Mouse (Mus musculus): ENCODE measurements around the gene Rab3gap1. TPM values are rescaled to one million over a fixed set of nuclear protein-coding genes. Genes with fewer than 3 reads are reported as not detected.

The Rab3gap1 gene
- total and polyA plus RNA-seq, 3 experiments = 25.8 to 62.3 (median 45.5) TPM

DNA sequence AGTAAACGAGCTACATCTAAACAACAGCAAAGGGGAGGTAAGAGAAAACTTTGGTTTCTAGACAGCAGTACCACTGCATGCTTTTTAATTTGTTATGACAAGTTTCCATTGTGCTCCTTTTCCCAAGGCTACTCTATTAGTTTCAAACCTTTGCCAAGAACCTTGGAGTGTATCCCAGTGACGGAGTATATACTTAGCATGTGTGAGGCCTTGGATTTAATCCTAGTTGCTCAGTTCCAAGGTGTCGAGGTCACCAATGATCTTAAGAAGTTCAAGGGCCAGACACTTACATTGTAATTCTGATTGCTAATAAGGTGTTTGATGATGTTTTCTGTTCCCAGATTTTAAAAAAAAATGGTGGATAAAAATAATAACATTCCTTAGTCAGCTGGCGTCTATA is 44.5 kb downstream of the Rab3gap1 start:
- Histone ChIP-seq H3K9me3 (replicated peaks; ENCODE audit: insufficient read depth, low read length) (no peaks in the 10 kb centered on the region), H3K9ac (ENCODE audit: control insufficient read depth, low read depth, low read length, poor library complexity, severe bottlenecking) (no peak overlapping the region), H3K36me3 (ENCODE audit: control insufficient read depth in 1 of 2, insufficient read depth in 2 of 2, low read length in 2 of 2) (peaks cover 0 to 12% of the 10 kb centered on the region in 2 experiments; a peak in 2 of 4 replicates), H3K4me1 (ENCODE audit: control insufficient read depth in 1 of 2, insufficient read depth in 2 of 2, low read length in 2 of 2) (no peaks in the 10 kb centered on the region), H3K4me3 (ENCODE audit: control insufficient read depth in 1 of 2, insufficient read depth in 1 of 2, low read depth in 2 of 2, low read length in 2 of 2) (no peak overlapping the region), H3K27ac (ENCODE audit: control insufficient read depth, low read depth, low read length) (no peak overlapping the region), H3K27me3 (ENCODE audit: control insufficient read depth in 1 of 2, insufficient read depth in 2 of 2, low read length in 2 of 2) (no peaks in the 10 kb centered on the region), H3K79me2 (ENCODE audit: control insufficient read depth, insufficient read depth, low read length, poor library complexity) (no peaks in the 10 kb centered on the region)
- DNase-seq (ENCODE audit: low read depth, low spot score) = no peak
- TF ChIP-seq MXI1 (IDR thresholded peaks at IDR 0.05; ENCODE audit: low read depth, low read length) (no peak), TAL1 (IDR thresholded peaks at IDR 0.05; ENCODE audit: low read length) (no peak), ETS1 (IDR thresholded peaks at IDR 0.05; ENCODE audit: low read depth, low read length) (no peak), CHD2 (IDR thresholded peaks at IDR 0.05; ENCODE audit: low read length) (no peak), MAFK (IDR thresholded peaks at IDR 0.05; ENCODE audit: borderline replicate concordance, low read depth, low read length) (no peak), USF1 (IDR thresholded peaks at IDR 0.05; ENCODE audit: low read depth, low read length) (no peak), ZNF384 (IDR thresholded peaks at IDR 0.05; ENCODE audit: low read depth, low read length) (no peak)

DNA sequence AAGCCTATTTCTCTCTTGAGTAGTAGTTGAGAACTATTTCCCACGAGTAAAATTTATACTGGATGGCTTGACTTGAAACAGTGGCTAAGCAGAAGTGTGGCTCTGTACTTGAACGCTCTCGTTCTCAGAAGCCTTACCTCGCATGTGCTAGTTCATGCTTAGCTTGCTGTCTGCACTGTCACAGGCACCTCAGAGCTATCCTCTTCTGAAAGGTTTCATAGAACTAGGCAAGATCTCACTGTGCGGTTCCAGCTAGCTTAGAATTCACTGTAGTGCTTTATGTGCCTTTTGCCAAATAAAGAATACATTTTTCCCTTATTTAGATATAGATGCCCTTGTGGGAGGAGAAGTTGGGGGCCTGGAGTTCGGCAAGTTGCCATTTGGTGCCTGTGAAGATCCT is 46.7 kb downstream of the Rab3gap1 start:
- Histone ChIP-seq H3K27me3 (ENCODE audit: control insufficient read depth in 1 of 2, insufficient read depth in 2 of 2, low read length in 2 of 2) (no peaks in the 10 kb centered on the region), H3K79me2 (ENCODE audit: control insufficient read depth, insufficient read depth, low read length, poor library complexity) (no peaks in the 10 kb centered on the region), H3K9ac (ENCODE audit: control insufficient read depth, low read depth, low read length, poor library complexity, severe bottlenecking) (no peak overlapping the region), H3K4me3 (ENCODE audit: control insufficient read depth in 1 of 2, insufficient read depth in 1 of 2, low read depth in 2 of 2, low read length in 2 of 2) (no peak overlapping the region), H3K4me1 (ENCODE audit: control insufficient read depth in 1 of 2, insufficient read depth in 2 of 2, low read length in 2 of 2) (no peaks in the 10 kb centered on the region), H3K9me3 (replicated peaks; ENCODE audit: insufficient read depth, low read length) (no peaks in the 10 kb centered on the region), H3K27ac (ENCODE audit: control insufficient read depth, low read depth, low read length) (no peak overlapping the region), H3K36me3 (ENCODE audit: control insufficient read depth in 1 of 2, insufficient read depth in 2 of 2, low read length in 2 of 2) (peaks cover 0 to 11% of the 10 kb centered on the region in 2 experiments; a peak in 2 of 4 replicates)
- DNase-seq (ENCODE audit: low read depth, low spot score) = no peak
- TF ChIP-seq ZKSCAN1 (IDR thresholded peaks at IDR 0.05; ENCODE audit: low read depth, low read length) (no peak), CTCF (IDR thresholded peaks at IDR 0.05 in 2 of 3, conservative IDR thresholded peaks at IDR 0.05 in 1 of 3; ENCODE audit: control insufficient read depth in 1 of 3, insufficient read depth in 1 of 3, low read depth in 2 of 3, low read length in 3 of 3, poor library complexity in 1 of 3, severe bottlenecking in 1 of 3) (no peak), SIN3A (IDR thresholded peaks at IDR 0.05; ENCODE audit: low read length) (no peak), POLR2AphosphoS2 (IDR thresholded peaks at IDR 0.05; ENCODE audit: low read length) (no peak), ZNF384 (IDR thresholded peaks at IDR 0.05; ENCODE audit: low read depth, low read length) (no peak), ELF1 (IDR thresholded peaks at IDR 0.05; ENCODE audit: low read depth, low read length) (no peak), ZMIZ1 (IDR thresholded peaks at IDR 0.05; ENCODE audit: low read depth, low read length) (no peak), MXI1 (IDR thresholded peaks at IDR 0.05; ENCODE audit: low read depth, low read length) (no peak), HCFC1 (IDR thresholded peaks at IDR 0.05; ENCODE audit: low read depth, low read length) (no peak), MAX (IDR thresholded peaks at IDR 0.05; ENCODE audit: low read length) (no peak), KAT2A (conservative IDR thresholded peaks at IDR 0.05; ENCODE audit: low read depth, low read length) (no peak), E2F4 (IDR thresholded peaks at IDR 0.05; ENCODE audit: borderline replicate concordance, low read depth, low read length) (no peak), TCF12 (IDR thresholded peaks at IDR 0.05; ENCODE audit: low read depth, low read length) (no peak), MAZ (IDR thresholded peaks at IDR 0.05; ENCODE audit: low read depth, low read length) (no peak), NRF1 (IDR thresholded peaks at IDR 0.05; ENCODE audit: insufficient read depth, low read depth, low read length, poor library complexity, severe bottlenecking) (no peak)
